Mouse (Mus musculus): ENCODE data around the gene Six2.

The Six2 gene

GRCm38 (mm10) chr17:85645718-85646665, 42.1 kb downstream of the Six2 start:
- peak; percentile 42 for DNase-seq

- no peak for DNase-seq
Measured at GRCm38 (mm10) chr17:85645312-85645711, 42.8 kb downstream of the Six2 start.

DNA sequence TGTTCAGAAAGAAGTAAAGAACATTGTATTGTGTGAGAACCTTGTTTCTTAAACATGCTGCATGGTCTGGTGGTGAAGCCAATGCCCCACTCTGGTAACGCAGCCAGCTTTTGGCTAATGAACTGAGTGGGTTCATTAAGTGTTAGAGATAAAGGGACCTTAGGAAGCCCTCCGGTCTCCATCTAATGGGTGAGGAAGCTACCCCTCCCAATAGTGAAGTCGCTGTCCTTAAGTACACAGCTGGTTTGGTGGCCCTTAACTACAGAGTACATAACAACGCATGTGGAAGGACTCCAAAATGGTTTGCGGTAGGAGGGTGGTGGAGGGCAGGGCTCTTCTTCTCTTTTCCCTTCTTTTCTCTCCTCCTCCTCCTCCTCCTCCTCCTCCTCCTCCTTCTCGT, 50.2 kb downstream of the Six2 start:
- DNase-seq: no peak
